Mouse (Mus musculus) embryonic facial prominence, embryonic 15.5 days (tissue): ENCODE measurements around the gene 1700067P10Rik. TPM values are rescaled to one million over a fixed set of nuclear protein-coding genes. Genes with fewer than 3 reads are reported as not detected.
A peak's percentile ranks its signal among the peaks of the same experiment; 100 is the strongest.

Source experiments
- ATAC-seq: fragments of 200-750 bp; cut with Nextera tagmentation; 2 replicates; pipeline ENCODE4 v1.8.0; 2017; ENCODE audit warnings: low read depth, moderate TSS enrichment; ENCODE audit not compliant: insufficient number of reproducible peaks, low FRiP score, low TSS enrichment
- H3K27ac ChIP-seq: fragments of 300-500 bp; sonication (generic); replicated peaks from 2 replicates; pipeline ENCODE4 v1.5.1; 2015; ENCODE audit warnings: mild to moderate bottlenecking, inconsistent platforms
- H3K27me3 ChIP-seq: fragments of 300-500 bp; sonication (generic); 2 replicates; pipeline ENCODE4 v1.6.1; 2015; ENCODE audit warnings: inconsistent platforms
- H3K36me3 ChIP-seq: fragments of 300-500 bp; sonication (generic); 2 replicates; pipeline ENCODE4 v1.6.1; 2015; ENCODE audit warnings: mild to moderate bottlenecking, inconsistent platforms
- H3K4me1 ChIP-seq: fragments of 300-500 bp; sonication (generic); 2 replicates; pipeline ENCODE4 v1.6.1; 2015; ENCODE audit warnings: inconsistent platforms
- H3K4me2 ChIP-seq: fragments of 300-500 bp; sonication (generic); replicated peaks from 2 replicates; pipeline ENCODE4 v1.6.1; 2015; ENCODE audit warnings: mild to moderate bottlenecking, inconsistent platforms
- H3K4me3 ChIP-seq: fragments of 300-500 bp; sonication (generic); replicated peaks from 2 replicates; pipeline ENCODE4 v1.5.1; 2015; ENCODE audit warnings: mild to moderate bottlenecking, inconsistent platforms
- H3K9ac ChIP-seq: fragments of 300-500 bp; sonication (generic); 2 replicates; pipeline ENCODE4 v1.6.1; 2015; ENCODE audit warnings: inconsistent platforms
- H3K9me3 ChIP-seq: fragments of 300-500 bp; sonication (generic); replicated peaks from 2 replicates; pipeline ENCODE4 v1.6.1; 2016; ENCODE audit warnings: inconsistent platforms
- WGBS: fragments of 180-500 bp; shearing (Covaris S2); methylation state at CpG from one replicate; pipeline ENCODE4 v1.1.7; 2015; 5-methylcytosine and 5-hydroxymethylcytosine counted together
- polyA plus RNA-seq: library from polyadenylated mRNA; unstranded; fragments of >200 nt; fragmentation: Nextera tagmentation; extraction: Ambion mirVana; gene quantifications from 2 replicates; pipeline ENCODE4 v1.2.1, GENCODE M21; 2015

Gene 1700067P10Rik
- polyA plus RNA-seq, result not detected in 2 replicates

DNA sequence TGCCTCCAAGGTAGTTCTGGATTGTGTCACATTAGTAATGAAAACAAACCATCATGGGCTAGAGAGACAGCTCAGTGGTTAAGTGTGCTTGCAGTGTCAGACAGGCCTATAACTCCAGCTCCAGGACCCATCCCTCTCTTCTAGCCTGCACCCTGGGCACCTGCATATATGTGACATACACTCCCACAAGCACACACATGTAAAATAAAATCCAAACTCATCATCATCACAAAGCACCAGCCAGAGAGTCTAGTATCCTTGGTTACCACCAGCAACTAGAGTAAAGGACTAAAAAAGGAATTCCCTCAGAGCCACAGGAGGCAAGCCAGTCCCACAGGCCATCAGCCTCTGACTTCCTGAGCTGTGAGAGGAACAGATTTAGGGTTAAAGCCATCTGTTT lies at the start of gene 1700067P10Rik:
Gene 1700067P10Rik (plus strand): TSS at position 301 of the 400 bp plus-strand sequence.
- Histone ChIP-seq H3K4me1 (no peaks in the 10 kb centered on the region), H3K9me3 (no peaks in the 10 kb centered on the region), H3K4me3 (no peak within 1 kb of the TSS), H3K36me3 (no peaks in the 10 kb centered on the region), H3K27ac (no peak within 1 kb of the TSS), H3K9ac (no peak within 1 kb of the TSS), H3K4me2 (no peak within 1 kb of the TSS), H3K27me3 (peaks cover 5% of the 10 kb centered on the region; the same call in 1 of the 2 replicates)
- ATAC-seq, result no peak

DNA sequence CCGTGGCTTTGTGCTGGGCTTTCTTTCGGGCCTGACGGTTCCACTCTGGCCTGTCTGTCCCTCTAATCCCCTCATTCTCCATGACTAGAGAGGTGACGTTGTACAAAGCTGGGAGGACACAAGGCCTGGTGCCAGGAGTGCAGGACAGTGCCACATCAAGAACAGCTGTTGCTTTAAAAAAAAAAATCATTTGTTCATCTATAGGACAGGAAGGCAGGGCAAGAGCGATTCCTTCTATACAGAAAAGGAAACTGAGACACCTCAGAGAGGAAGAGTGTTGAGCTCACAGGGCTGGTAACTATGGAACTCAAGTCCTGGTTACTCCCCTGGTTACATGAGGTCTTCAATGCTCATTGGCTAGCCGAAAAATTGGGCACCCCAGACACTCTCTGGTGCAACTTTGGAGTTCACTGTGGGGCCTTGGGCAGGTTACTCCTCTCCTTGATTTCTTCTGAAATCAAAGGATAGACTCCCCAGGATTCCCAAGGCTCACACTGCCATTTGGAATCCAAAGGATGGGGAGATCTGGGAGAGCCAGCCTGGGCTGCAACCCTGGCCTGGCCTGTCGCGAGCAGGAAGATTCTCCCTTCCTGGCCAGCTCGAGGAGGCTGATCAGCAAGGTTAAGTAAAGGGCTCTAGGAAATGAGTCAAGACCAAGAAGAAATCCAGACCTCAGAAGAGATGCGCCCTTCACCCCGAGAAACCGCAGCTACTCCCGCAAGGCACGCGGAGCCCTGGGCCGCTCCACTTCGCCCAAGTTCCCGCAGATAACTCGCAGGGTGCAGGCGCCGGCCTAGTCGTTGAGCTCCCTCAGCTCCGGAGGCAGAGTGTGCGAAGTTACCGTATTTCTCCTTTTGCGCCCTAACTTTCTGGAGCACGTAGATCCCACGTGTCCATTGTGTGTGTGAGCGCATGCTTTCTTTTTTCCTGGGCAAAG lies 47.5 kb upstream of the 1700067P10Rik start:
- Histone ChIP-seq H3K27me3 (no peaks in the 10 kb centered on the region; the same call in 1 of the 2 replicates), H3K36me3 (no peaks in the 10 kb centered on the region), H3K4me2 (peak overlapping the region; percentile 38), H3K9ac (no peak overlapping the region), H3K4me1 (peaks cover 23% of the 10 kb centered on the region), H3K27ac (peak overlapping the region; percentile 71), H3K4me3 (peak overlapping the region; percentile 30), H3K9me3 (no peaks in the 10 kb centered on the region)
- WGBS, result 12% methylated on average over 29 of the region's 29 CpGs
- ATAC-seq, result no peak

- no peak overlapping the region for H3K4me2 ChIP-seq
- H3K27ac ChIP-seq, result no peak overlapping the region
- peaks cover 23% of the 10 kb centered on the region for H3K4me1 ChIP-seq
- no peak for ATAC-seq
- no peaks in the 10 kb centered on the region for H3K9me3 ChIP-seq
- 76% methylated on average over 5 of the region's 5 CpGs for WGBS
- no peaks in the 10 kb centered on the region for H3K36me3 ChIP-seq
- no peaks in the 10 kb centered on the region for H3K27me3 ChIP-seq
- H3K4me3 ChIP-seq, result no peak overlapping the region
- H3K9ac ChIP-seq, result no peak overlapping the region
Observed at GRCm38 (mm10) chr17:48043154-48043880, 45.8 kb upstream of the 1700067P10Rik start.

GRCm38 (mm10) chr17:48045631-48046030 lies 43.5 kb upstream of the 1700067P10Rik start:
- Histone ChIP-seq H3K4me2 (no peak overlapping the region), H3K9me3 (no peaks in the 10 kb centered on the region), H3K4me3 (no peak overlapping the region), H3K4me1 (peaks cover 12% of the 10 kb centered on the region), H3K27ac (no peak overlapping the region), H3K27me3 (no peaks in the 10 kb centered on the region), H3K36me3 (no peaks in the 10 kb centered on the region), H3K9ac (no peak overlapping the region)
- no peak for ATAC-seq
- WGBS, result 30% methylated on average over 4 of the region's 4 CpGs

- ATAC-seq, result no peak
- H3K9ac ChIP-seq, result no peak overlapping the region
- no peak overlapping the region for H3K4me3 ChIP-seq
- no peak overlapping the region for H3K4me2 ChIP-seq
- WGBS, result 70% methylated on average over 5 of the region's 5 CpGs
- H3K27ac ChIP-seq, result no peak overlapping the region
- H3K36me3 ChIP-seq, result no peaks in the 10 kb centered on the region
- peaks cover under 1% of the 10 kb centered on the region; the same call in 1 of the 2 replicates for H3K4me1 ChIP-seq
- no peaks in the 10 kb centered on the region for H3K9me3 ChIP-seq
- H3K27me3 ChIP-seq, result peaks cover 13% of the 10 kb centered on the region
Observed at GRCm38 (mm10) chr17:48051638-48052337, 37.3 kb upstream of the 1700067P10Rik start.

- H3K27ac ChIP-seq, result no peak overlapping the region
- no peaks in the 10 kb centered on the region for H3K36me3 ChIP-seq
- WGBS, result 75% methylated on average over 10 of the region's 10 CpGs
- peaks cover 20% of the 10 kb centered on the region for H3K27me3 ChIP-seq
- ATAC-seq, result no peak
- H3K4me2 ChIP-seq, result no peak overlapping the region
- no peaks in the 10 kb centered on the region for H3K9me3 ChIP-seq
- H3K4me1 ChIP-seq, result peaks cover 7% of the 10 kb centered on the region
- H3K4me3 ChIP-seq, result no peak overlapping the region
- H3K9ac ChIP-seq, result no peak overlapping the region
Observed at GRCm38 (mm10) chr17:48052338-48053067, 36.6 kb upstream of the 1700067P10Rik start.

- Histone ChIP-seq H3K9me3 (no peaks in the 10 kb centered on the region), H3K4me1 (peaks cover 16% of the 10 kb centered on the region), H3K36me3 (no peaks in the 10 kb centered on the region), H3K9ac (no peak overlapping the region), H3K27ac (no peak overlapping the region), H3K27me3 (peaks cover 29% of the 10 kb centered on the region), H3K4me3 (no peak overlapping the region), H3K4me2 (no peak overlapping the region)
- no peak for ATAC-seq
- WGBS, result 89% methylated on average over 2 of the region's 2 CpGs
Observed at GRCm38 (mm10) chr17:48053646-48054045, 35.5 kb upstream of the 1700067P10Rik start.

DNA sequence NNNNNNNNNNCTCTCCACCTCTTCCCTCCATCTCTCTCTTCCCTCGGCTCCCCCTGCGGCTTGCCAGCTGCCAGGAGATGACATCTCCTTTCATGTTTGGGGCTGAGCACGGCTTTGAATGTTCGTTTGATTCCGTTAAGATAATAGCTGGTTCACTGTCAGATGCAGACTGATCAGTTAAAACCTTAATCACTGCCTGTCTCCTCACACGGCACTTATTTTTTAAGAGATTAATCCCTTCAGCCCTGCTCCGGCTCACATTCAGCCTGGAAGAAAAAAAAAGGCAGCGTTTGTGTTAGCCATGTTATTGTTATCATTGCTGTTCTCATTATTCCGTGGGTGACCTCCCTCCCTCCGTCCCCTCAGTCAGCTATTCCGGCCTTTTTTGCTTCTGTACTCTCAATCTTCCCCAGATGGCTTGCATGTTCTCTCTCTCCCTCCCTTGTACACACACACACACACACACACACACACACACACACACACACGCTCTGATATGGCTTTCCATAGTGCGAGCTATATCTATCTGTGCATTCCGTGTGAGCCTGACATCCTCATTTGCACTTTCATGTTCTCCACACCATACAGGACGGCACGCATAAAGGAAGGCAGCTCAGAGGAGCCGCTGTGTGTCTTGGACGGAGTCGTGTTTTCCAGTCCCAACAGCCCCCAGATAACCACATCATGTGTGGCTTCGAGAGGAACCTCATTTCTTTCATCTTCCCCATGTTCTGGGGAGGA lies 33.9 kb upstream of the 1700067P10Rik start:
- Histone ChIP-seq H3K4me3 (no peak overlapping the region), H3K4me2 (no peak overlapping the region), H3K27ac (no peak overlapping the region), H3K4me1 (peaks cover 16% of the 10 kb centered on the region), H3K9me3 (no peaks in the 10 kb centered on the region), H3K36me3 (no peaks in the 10 kb centered on the region), H3K9ac (no peak overlapping the region), H3K27me3 (peaks cover 34% of the 10 kb centered on the region)
- no peak for ATAC-seq
- 34% methylated on average over 20 of the region's 20 CpGs for WGBS

DNA sequence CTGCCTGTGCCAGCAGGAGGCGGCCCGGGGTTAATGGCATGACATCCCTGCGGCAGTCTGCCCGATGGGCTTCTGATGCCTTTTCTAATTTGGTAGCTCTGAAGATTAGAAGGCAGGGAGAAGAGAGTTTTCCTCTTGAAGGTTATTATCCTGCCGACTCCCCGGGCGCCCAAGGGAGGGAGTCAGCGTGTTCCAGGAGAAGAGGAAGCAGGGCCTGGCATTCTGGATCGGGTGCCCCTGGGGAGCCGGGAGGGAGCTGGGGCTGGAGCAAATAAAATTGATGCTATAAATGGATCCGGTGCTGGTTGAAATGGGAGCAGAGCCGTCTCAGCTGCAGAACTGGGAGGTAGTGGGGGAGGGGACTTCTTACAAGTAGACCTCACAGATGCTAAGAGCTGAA lies 31.7 kb upstream of the 1700067P10Rik start:
- peaks cover 34% of the 10 kb centered on the region for H3K27me3 ChIP-seq
- no peak for ATAC-seq
- H3K4me3 ChIP-seq, result no peak overlapping the region
- no peak overlapping the region for H3K4me2 ChIP-seq
- WGBS, result 8% methylated on average over 12 of the region's 12 CpGs
- no peak overlapping the region for H3K9ac ChIP-seq
- no peak overlapping the region for H3K27ac ChIP-seq
- H3K9me3 ChIP-seq, result no peaks in the 10 kb centered on the region
- no peaks in the 10 kb centered on the region for H3K36me3 ChIP-seq
- peaks cover 16% of the 10 kb centered on the region for H3K4me1 ChIP-seq

DNA sequence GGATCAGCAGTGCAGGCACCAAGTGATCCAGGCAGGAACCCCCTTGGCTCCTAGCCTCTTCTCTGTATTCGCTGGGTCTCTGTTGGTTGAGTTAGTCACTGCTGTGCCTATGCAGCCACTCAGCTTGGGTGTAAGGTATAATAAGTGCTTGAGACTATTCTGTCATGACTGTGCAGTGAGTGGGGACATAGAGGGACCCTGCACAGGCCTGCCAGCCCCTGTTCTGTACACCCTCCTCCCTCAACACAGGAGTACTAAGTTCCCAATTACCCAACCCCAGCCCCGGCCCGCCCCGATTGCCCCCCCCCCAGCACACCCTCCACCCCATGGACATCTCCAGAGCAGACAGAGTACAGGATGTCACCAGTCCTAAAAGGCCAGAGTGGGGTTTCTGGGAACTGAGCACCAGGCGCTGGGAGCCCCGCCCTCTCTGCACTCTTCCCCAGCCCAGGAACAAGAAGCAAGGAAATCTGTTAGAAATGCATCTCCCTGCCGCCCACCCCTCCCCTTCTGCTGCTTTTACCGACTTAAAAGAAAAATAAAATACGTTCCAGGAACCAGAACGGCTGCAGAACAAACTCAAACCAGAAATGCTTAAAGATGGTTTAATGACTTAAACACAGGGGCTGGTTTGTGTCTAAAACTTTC lies 24.8 kb upstream of the 1700067P10Rik start:
- Histone ChIP-seq H3K4me3 (no peak overlapping the region), H3K9ac (no peak overlapping the region), H3K9me3 (no peaks in the 10 kb centered on the region), H3K4me2 (no peak overlapping the region), H3K36me3 (no peaks in the 10 kb centered on the region), H3K27me3 (peaks cover 2% of the 10 kb centered on the region; the same call in 1 of the 2 replicates), H3K4me1 (peaks cover 34% of the 10 kb centered on the region), H3K27ac (peak overlapping the region; percentile 83)
- ATAC-seq, result peak; percentile 81
- WGBS, result 19% methylated on average over 10 of the region's 10 CpGs
